Mouse (Mus musculus) liver, postnatal 0 days (tissue): ENCODE measurements around the gene L1cam.

Source experiments
- CTCF ChIP-seq: sonication (generic); IDR thresholded peaks from 2 replicates; pipeline ENCODE4 v1.5.1; 2016; ENCODE audit warnings: antibody characterized with exemption, low read depth
- EP300 ChIP-seq: IDR thresholded peaks from 2 replicates; pipeline ENCODE4 v1.6.1; 2016; ENCODE audit warnings: antibody characterized with exemption, low read depth, mild to moderate bottlenecking

DNA sequence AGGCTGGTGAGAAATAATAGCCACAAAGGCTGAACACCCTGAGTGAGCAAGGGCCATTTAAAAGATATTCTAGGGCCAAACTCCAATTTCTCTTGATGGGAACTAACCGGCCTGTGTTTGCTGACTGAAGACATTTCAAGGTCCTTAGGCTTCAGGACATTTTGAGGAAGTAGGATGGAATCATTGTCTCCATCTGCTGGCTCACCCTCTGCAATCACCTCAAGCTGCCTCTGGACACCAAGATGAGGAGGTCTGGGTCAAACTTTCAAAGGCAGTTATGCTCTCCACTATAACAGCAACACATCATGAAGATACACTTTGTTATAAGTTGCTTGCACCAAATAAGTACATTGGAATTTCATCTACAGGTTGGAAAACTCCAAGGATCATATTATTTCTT lies 14.1 kb upstream of the L1cam start:
- TF ChIP-seq CTCF (0 out of 2 replicates have a peak, but pooled peaks have one; percentile 10), EP300 (no peak)
